Mouse (Mus musculus): ENCODE results near the gene Rnf41. TPM values are rescaled to one million over a fixed set of nuclear protein-coding genes. Genes with fewer than 3 reads are reported as not detected.

Rnf41 gene
- polyA plus RNA-seq, 1 experiment, result 23.0 TPM

GRCm38 (mm10) chr10:128489785-128490184 lies 78.3 kb downstream of the Rnf41 start:
- no peaks in the 10 kb centered on the region for H3K27me3 ChIP-seq (ENCODE audit: control insufficient read depth, insufficient read depth, low read length)
- H3K36me3 ChIP-seq (ENCODE audit: control insufficient read depth, insufficient read depth, low read length), result peaks cover 56% of the 10 kb centered on the region
- WGBS, result 53% methylated on average over 4 of the region's 4 CpGs
- H3K4me1 ChIP-seq (ENCODE audit: control insufficient read depth, insufficient read depth, insufficient read length, low read length), result peaks cover 13% of the 10 kb centered on the region
- H3K4me3 ChIP-seq (ENCODE audit: low read depth, low read length), result no peak overlapping the region
- TF ChIP-seq CTCF (IDR thresholded peaks at IDR 0.05; ENCODE audit: extremely low read depth, insufficient read length, insufficient replicate concordance, low read depth, low read length) (no peak), POLR2A (IDR thresholded peaks at IDR 0.05; ENCODE audit: low read depth, low read length) (no peak)
- H3K27ac ChIP-seq (ENCODE audit: insufficient read depth, low read depth, low read length), result peak overlapping the region; percentile 97

- peaks cover 56% of the 10 kb centered on the region for H3K36me3 ChIP-seq (ENCODE audit: control insufficient read depth, insufficient read depth, low read length)
- TF ChIP-seq CTCF (IDR thresholded peaks at IDR 0.05; ENCODE audit: extremely low read depth, insufficient read length, insufficient replicate concordance, low read depth, low read length) (no peak), POLR2A (IDR thresholded peaks at IDR 0.05; ENCODE audit: low read depth, low read length) (peak; percentile 44; the same call in 1 of the 2 replicates)
- no peaks in the 10 kb centered on the region for H3K27me3 ChIP-seq (ENCODE audit: control insufficient read depth, insufficient read depth, low read length)
- peaks cover 16% of the 10 kb centered on the region for H3K4me1 ChIP-seq (ENCODE audit: control insufficient read depth, insufficient read depth, insufficient read length, low read length)
- WGBS, result 70% methylated on average over 5 of the region's 5 CpGs
- peak overlapping the region; percentile 97 for H3K27ac ChIP-seq (ENCODE audit: insufficient read depth, low read depth, low read length)
- no peak overlapping the region for H3K4me3 ChIP-seq (ENCODE audit: low read depth, low read length)
These were observed 78.8 kb downstream of the Rnf41 start for GRCm38 (mm10) chr10:128490232-128490631.

- TF ChIP-seq CTCF (IDR thresholded peaks at IDR 0.05; ENCODE audit: extremely low read depth, insufficient read length, insufficient replicate concordance, low read depth, low read length) (no peak), POLR2A (IDR thresholded peaks at IDR 0.05; ENCODE audit: low read depth, low read length) (no peak)
- Histone ChIP-seq H3K36me3 (ENCODE audit: control insufficient read depth, insufficient read depth, low read length) (peaks cover 51% of the 10 kb centered on the region), H3K4me1 (ENCODE audit: control insufficient read depth, insufficient read depth, insufficient read length, low read length) (peaks cover 16% of the 10 kb centered on the region), H3K27me3 (ENCODE audit: control insufficient read depth, insufficient read depth, low read length) (no peaks in the 10 kb centered on the region), H3K4me3 (ENCODE audit: low read depth, low read length) (0 out of 2 replicates have a peak overlapping the region, but pooled peaks have one; percentile 11), H3K27ac (ENCODE audit: insufficient read depth, low read depth, low read length) (peak overlapping the region; percentile 97; the same call in 1 of the 2 replicates)
- 55% methylated on average over 5 of the region's 5 CpGs for WGBS
These were observed 79.5 kb downstream of the Rnf41 start for GRCm38 (mm10) chr10:128490912-128491311.

Other genes starting within 250 kb of the Rnf41 start
- gene Rbms2, start 231.4 kb upstream of the Rnf41 start, polyA plus RNA-seq (2012; rRNA removed), result 20.8 and 34.9 TPM in 2 replicates
- gene Gls2, start 217.2 kb upstream of the Rnf41 start, polyA plus RNA-seq (2012; rRNA removed), result 7.5 and 28.7 TPM in 2 replicates
- gene Spryd4, start 199.8 kb upstream of the Rnf41 start, polyA plus RNA-seq (2012; rRNA removed), result 9.4 and 10.5 TPM in 2 replicates
- not detected in 2 replicates for gene Mip, start 185.8 kb upstream of the Rnf41 start, polyA plus RNA-seq (2012; rRNA removed)
- 1.5 and 2.0 TPM in 2 replicates for gene Timeless, start 179.6 kb upstream of the Rnf41 start, polyA plus RNA-seq (2012; rRNA removed)
- gene Apon, start 157.6 kb upstream of the Rnf41 start, polyA plus RNA-seq (2012; rRNA removed), result 0.05 TPM in 1 of 2 replicates, not detected in the other
- 0.08 TPM in 1 of 2 replicates, not detected in the other for gene Apof, start 143.0 kb upstream of the Rnf41 start, polyA plus RNA-seq (2012; rRNA removed)
- 15.3 and 46.8 TPM in 2 replicates for gene Stat2, start 141.1 kb upstream of the Rnf41 start, polyA plus RNA-seq (2012; rRNA removed)
- gene Il23a, start 112.9 kb upstream of the Rnf41 start, polyA plus RNA-seq (2012; rRNA removed), result not detected in 2 replicates
- gene Pan2, start 108.3 kb upstream of the Rnf41 start, polyA plus RNA-seq (2012; rRNA removed), result 10.3 and 17.7 TPM in 2 replicates
- 31.8 and 46.6 TPM in 2 replicates for gene Cnpy2, start 89.2 kb upstream of the Rnf41 start, polyA plus RNA-seq (2012; rRNA removed)
- 233 and 588 TPM in 2 replicates for gene Cs, start 73.9 kb upstream of the Rnf41 start, polyA plus RNA-seq (2012; rRNA removed)
- 36.5 and 79.1 TPM in 2 replicates for gene Coq10a, start 42.7 kb upstream of the Rnf41 start, polyA plus RNA-seq (2012; rRNA removed)
- gene Ankrd52, start 34.5 kb upstream of the Rnf41 start, polyA plus RNA-seq (2012; rRNA removed), result 15.3 and 22.1 TPM in 2 replicates
- gene Slc39a5, start 10.4 kb upstream of the Rnf41 start, polyA plus RNA-seq (2012; rRNA removed), result 165 and 301 TPM in 2 replicates
- 21.6 and 37.8 TPM in 2 replicates for gene Nabp2, start 165 bp upstream of the Rnf41 start, polyA plus RNA-seq (2012; rRNA removed)
- 44.0 and 98.4 TPM in 2 replicates for gene Smarcc2, start 47.6 kb downstream of the Rnf41 start, polyA plus RNA-seq (2012; rRNA removed)
- gene Myl6, start 82.5 kb downstream of the Rnf41 start, polyA plus RNA-seq (2012; rRNA removed), result 492 and 749 TPM in 2 replicates
- gene Myl6b, start 87.0 kb downstream of the Rnf41 start, polyA plus RNA-seq (2012; rRNA removed), result 0.43 and 1.2 TPM in 2 replicates
- 20.0 and 26.3 TPM in 2 replicates for gene Esyt1, start 114.2 kb downstream of the Rnf41 start, polyA plus RNA-seq (2012; rRNA removed)
- 6.4 and 15.2 TPM in 2 replicates for gene Zc3h10, start 136.1 kb downstream of the Rnf41 start, polyA plus RNA-seq (2012; rRNA removed)
- 1,613 and 1,655 TPM in 2 replicates for gene Rpl41, start 137.6 kb downstream of the Rnf41 start, polyA plus RNA-seq (2012; rRNA removed)
- gene Pa2g4, start 154.3 kb downstream of the Rnf41 start, polyA plus RNA-seq (2012; rRNA removed), result 3.2 and 6.9 TPM in 2 replicates
- gene Erbb3, start 178.0 kb downstream of the Rnf41 start, polyA plus RNA-seq (2012; rRNA removed), result 32.3 and 127 TPM in 2 replicates
- 439 and 930 TPM in 2 replicates for gene Rps26, start 215.1 kb downstream of the Rnf41 start, polyA plus RNA-seq (2012; rRNA removed)
- 0.65 and 0.95 TPM in 2 replicates for gene Ikzf4, start 234.3 kb downstream of the Rnf41 start, polyA plus RNA-seq (2012; rRNA removed)